Mouse (Mus musculus): ENCODE results near the gene Cybc1.

DNA sequence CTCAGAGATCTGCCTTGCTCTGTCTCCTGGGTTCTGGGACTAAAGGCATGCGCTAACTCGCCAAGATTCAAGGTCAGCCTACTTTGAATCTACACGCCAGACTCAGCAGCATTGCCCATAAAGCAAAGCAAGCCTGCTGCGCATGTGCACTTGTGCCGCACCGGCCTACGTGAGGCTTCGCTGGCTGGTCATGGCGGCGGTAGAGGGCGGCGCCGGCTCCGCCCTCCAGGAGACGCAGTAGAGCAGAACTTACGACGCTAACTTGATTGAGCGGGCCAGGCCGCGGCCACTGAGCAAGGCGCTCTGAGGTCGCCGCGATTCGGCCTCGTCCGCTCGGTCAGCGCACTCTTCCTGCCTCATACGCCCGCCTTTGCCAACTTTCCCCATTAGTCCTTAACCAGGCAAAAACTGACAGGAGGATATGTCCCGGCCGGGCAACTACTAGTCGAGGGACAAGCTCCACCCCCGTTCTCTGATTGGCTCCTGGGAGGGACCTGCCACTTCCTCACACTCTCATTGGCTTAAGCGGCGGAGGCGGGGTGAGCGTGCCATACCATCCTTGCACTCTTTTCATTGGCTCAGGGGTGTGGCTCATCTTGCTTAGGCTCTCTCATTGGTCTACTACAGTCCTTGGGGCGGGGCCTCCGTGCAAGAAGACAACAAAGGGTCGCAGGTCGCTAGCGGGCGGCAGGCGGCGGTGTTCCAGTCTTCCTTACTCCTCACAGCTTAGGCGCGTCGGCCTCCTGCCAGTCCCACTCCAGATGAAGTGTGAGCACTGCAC lies 7.6 kb upstream of the Cybc1 start, which contains the start of gene Narf:
- TF ChIP-seq POLR2A (IDR thresholded peaks at IDR 0.05; ENCODE audit: insufficient read length, low read depth) (peak; percentile 97), POLR2AphosphoS2 (IDR thresholded peaks at IDR 0.05; ENCODE audit: insufficient read length, low read depth) (peak; percentile 97), TCF3 (IDR thresholded peaks at IDR 0.05; ENCODE audit: insufficient read length, low read depth) (no peak), CEBPB (IDR thresholded peaks at IDR 0.05; ENCODE audit: insufficient read depth, poor library complexity, severe bottlenecking) (no peak)
